Mouse (Mus musculus): ENCODE measurements around the gene Umps.
A peak's percentile ranks its signal among the peaks of the same experiment; 100 is the strongest.

Umps gene

DNA sequence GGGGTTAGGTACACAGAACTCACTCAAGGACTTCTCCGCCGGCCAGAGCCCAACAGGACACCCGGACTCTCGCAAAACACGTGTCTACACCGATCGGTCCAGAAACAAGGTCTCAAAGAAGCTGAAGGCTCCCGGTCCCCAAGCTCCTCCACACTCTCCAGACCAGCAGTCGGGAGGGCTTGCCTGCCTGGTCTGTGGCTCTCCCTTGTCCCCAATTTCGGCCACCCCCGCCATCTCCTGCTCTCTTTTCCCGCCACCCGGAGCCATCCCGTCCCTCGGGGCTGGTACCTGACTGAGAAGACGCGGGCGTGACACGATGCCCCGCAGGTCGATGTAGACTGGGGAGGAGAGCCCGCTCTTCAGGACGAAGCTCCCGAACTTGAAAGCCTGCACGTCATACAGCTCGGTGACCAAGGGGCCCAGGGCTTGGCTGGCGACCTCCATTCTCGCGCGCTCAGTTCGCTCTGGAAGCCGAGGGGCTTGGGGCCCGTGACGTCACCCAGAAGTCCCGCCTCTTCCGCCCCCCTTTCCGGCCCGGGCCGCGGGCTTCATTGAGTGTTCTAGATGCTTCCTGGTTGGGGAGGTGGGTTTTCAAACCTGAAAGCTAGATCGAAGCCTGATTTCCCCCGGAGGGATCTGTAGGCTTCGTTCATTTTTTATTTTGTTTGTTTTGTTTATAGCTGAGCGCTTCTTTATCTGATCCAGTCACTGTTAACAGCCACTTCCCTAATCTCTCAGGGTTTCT is at the start of gene Umps:
Gene Umps, minus strand, starts transcription at position 501 of the 745 bp plus-strand sequence.
- peak; percentile 88 for DNase-seq

DNA sequence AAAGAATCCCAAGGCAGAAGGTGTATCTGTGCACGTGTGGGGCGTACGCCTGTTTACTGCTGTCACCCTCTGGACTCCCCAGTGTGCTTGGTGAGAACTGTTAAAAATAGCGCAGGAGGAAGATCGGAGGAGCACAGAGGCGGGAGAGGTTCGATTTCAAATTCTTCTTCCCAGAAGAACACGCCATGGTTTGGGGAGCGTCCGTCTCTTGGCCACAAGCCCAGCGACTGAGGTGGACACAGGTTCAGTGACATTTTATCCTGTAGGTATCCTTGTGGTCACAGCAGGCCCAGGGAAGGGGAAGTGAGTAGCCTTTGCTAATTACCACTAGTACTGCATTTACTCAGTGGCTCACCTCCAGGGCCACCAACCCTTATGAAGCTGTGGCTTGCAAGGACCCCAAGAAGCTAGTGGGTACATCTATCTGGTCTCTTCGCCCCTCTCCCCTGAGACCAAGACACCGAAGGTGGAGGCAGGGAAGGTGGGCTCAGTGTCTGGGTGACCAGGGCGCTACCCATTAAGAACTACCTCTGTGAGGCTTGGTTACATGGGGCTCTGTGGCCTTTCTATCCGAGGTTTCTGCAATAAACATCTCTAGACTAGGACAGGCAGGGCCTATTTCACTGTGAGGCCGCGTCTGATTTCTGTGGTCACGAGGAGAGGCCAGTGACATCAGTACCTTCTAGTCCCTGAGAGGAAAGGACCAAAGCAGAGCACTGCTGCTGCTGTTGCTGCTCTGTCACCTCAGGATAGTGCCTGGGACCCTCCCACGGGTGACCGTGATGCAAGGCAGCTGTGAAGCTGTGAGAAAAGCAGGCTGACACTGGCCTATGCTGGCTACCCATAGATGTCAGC is 45.4 kb upstream of the Umps start:
- no peak for DNase-seq

DNA sequence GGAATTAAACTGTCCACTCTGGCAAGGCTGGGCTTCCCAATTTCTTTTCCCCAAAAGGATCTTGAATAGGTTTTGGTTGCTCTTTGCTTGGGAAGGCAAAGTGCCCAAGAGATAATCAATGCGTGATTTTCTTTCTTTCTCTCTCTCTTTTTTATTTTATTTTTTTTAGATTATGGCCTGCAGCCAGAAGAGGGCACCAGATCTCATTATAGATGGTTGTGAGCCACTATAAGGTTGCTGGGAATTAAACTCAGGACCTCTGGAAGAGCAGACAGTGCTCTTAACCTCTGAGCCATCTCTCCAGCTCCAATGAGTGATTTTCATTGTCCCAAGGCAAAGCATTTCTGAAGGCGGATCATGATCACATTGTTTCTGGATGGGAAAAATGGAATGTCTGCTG is 42.7 kb upstream of the Umps start:
- no peak for DNase-seq

DNA sequence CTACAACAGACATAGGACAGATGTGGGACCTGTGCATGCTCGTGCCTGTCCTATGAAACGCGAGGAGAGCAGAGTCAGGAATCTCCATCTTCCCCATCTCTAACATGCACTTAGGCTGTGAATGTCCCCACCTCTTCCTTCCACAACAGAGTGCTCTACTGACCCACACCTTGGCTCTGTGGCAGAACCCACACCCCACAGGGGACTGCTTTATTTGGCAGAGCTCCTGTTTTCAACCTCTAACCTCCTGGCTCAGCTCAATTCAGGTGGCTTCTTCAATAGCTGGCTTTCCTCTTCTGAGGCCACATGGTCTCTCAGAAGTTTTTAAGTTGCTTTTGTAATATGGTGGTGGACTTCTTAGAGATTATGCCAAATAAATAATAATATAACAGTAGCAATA is 39.1 kb upstream of the Umps start:
- DNase-seq, result no peak

DNA sequence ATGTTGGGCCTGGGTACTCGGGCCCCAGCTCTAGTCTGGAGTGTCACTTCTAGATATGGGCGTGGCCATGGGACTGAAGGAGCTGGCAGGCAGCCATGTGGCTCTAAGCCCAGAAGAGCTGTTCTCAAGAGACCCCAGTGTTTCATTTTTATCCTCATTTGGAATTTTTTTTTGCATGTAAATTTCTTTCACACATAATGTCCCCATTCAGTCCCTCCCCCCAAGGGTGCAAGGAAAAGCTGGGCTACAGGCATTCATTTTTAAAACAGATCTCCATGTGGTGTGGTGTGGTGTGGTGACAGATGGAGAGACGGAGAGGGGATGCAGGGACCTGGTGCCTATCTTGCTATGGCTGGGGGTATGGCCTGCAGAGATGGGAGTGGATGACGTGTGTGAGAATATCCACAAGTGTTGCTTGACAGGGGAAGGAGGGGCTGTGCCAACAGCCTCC is 37.3 kb upstream of the Umps start:
- DNase-seq, result no peak

DNA sequence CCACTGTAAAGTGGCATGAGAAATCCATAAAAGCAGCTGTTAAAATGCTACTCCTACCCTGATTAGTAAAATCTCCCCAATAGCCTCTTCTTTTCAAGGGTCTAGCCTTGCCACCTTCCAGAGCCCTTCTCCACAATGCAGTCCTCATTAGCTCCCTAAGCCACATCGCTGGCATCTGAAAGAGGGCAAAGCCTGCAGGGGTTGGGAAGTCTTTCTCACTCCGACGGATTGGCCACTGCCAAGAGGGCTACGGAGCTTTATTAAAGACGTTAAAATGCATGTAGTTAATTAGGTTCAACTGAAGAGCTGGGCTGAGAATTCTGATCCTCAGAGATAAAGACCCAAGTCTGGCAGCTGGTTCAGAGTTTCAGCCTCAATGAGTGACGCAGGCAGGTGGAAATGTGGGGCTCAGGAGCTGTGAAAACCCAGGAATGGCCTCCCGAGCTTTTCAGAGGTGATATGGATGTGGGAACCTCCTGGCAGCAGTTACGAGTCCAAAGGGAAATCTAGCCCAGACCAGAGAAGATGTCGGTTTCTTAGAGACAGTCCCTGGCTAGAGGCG is 36.8 kb upstream of the Umps start:
- DNase-seq, result no peak

DNA sequence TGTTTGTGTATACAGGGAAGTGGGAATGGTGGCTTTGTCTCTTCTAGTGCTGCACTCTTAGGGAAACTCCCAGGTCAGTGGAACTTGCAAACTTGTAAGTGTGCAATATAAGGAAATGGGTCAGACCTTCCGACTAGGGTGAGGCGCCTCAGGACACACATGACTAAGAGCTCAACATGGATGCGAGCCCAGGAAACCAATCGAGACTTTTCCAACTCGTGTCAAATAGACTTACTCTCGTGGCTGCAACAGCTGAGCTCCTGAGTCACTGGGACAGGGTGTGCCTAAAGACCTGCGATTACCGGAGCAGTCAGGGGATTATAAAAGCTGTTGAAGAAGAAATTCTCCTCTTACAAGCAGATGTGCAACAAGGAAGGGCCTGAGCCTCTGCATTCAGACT is 33.9 kb upstream of the Umps start:
- no peak for DNase-seq

DNA sequence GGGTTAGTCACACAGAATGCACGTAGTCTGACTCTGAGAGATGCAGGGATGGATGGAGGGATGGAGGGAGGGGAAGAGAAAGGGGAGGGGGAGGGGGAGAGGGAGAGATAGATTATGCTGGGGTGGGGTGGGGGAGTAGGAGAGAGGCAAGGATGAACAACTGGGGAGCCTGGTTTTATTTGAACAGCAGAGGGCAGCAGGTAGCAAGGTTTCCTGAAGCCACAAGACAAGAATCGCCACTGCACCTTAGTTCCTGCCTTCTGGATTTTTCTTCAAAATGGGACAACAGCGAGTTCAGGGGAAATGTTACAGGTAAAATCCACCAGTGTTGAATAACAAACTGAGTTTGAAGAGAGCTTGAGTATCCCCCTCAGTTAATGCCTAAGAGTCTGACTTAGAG is 32.5 kb upstream of the Umps start:
- peak; percentile 60 for DNase-seq

DNA sequence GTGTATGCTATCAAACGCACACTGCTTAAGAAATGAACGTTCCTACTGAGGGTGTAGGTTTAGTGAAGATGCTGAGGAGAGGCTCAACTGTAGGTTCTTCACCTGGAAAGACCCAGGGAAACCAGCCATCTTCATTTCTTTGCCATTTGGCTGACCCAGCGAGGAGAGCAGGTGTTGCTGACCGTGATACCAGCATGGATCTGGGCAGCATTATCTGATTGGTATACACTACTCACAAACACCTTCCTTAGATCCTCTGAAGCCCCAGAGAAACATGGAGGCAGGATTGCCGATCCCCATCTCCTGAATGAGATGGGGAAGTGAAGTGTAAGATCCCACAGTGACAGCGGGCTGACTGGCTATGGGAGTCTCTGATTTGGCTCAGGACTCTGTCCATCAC is 31.2 kb upstream of the Umps start:
- DNase-seq, result no peak

DNA sequence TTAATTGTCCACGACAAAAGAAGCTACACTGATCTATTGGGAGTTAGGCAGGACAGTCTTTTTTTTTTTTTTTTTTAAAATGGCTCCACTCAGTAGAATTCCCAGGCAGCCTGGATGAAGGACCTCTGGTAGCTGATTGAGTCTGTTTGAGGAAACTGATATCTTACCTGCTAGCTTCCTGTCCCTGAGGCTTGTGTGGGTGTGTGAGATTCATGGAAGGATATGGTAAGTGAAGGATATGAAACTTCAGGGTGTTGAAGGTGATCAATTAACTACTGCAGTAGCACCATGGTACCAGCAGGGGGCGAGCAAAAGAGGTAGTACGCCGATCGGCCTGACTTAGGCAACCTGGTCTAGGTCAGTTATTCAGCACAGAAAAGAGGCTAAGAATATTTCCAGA is 29.2 kb upstream of the Umps start:
- peak; percentile 67 for DNase-seq

DNA sequence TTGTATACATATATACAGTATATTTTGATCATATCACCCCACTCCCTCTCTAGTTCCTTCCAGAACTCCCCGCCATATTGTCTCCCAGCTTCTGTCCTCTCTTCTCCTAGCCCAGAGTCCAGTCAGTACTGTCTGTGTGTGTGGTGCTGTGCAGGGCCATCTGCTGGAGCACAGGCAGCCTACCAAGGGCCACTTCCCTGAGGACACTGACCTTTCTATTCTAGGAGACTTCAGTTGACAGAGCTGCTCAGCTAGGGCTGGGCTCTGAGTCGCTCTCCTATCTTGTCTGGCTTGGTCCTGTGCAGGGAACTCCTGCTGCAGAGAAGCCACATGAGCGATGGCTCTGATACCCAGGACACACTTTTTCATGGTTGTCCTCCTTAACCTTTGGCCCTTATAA is 28.7 kb upstream of the Umps start:
- DNase-seq, result no peak

DNA sequence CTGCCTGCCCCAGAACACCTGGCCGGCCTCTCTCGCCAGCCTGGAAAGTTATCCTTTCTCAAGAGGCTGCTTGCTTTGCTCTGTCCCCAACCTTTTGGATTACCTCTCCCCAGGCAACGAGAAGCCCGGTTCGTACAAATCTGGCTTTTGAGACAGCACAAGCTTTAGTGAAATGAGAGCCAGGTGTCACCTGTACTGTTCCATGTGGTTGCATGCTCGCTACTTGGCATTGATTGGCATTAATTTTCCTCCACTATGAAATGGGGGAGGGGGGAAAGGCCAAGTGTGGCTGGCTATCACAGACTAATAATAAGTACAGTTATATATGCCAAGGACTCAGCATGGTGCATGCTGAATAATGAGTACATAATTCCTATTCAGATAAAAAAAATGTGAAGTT is 27.5 kb upstream of the Umps start:
- no peak for DNase-seq

DNA sequence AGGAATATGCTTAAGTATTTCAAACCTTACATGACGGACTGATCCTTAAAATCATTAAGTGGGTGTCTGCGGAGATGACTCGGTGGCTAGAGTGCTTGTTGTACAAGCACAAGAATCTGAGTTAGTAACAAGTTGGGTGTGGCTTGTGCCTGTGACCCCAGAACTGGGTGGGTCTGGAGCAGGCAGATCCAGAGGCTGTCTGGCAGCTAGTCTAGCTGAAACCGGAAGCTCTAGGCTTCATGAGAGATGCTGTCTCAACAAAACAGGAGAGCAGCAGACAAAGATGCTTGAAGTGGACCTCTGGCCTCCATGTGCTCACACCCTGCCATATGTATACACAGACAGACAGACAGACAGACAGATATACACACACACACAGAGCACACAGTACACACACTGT is 23.9 kb upstream of the Umps start:
- no peak for DNase-seq

DNA sequence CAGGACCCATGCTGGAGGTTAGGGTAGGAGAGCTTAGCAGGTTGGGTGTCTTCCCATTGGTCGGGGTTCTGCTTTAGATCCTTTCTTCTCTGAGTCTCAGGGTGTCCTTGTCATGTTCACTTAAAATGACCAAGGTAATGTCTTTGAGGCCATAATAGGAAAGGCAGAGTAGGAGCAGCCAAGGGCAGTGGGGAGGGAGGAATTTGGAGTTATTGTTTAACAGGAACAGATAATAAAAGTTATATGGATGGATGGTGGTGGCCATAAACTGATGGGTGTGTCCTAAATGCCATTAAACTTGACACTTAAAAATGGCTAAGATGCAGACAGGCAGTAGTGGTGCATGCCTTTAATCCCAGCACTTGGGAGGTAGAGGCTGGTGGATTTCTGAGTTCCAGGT is 22.3 kb upstream of the Umps start:
- no peak for DNase-seq

DNA sequence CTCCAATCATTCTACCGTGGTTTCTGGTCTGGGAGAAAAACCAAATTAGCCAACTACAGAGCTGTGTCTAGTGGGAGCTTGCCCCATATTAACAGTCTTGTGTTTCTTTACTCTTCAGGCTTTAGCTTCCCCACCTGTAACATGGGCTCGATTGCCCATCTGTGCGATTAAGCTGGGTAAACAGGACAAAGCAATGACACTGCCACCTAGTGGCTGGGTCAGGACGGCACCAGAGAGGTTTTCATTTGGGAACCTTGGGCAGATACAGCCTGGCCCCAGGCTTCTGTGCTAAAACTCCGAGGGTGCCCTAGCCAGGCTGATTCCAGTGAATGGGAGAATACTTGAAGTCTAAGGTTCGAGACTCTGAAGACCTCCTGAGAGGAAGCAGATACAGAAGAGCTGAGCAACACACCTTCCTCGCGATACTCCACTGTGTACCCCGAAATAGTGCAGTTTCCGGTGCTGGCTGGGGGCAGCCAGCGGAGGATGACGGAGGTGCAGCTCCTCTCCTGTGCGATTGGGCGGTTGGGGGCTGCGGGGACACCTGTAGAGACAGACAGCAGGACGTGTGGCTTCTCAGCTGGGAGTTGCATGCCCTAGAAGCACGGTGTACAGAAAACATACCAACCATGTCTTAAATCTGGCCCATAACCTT is 21.6 kb upstream of the Umps start:
- DNase-seq, result peak; percentile 73

DNA sequence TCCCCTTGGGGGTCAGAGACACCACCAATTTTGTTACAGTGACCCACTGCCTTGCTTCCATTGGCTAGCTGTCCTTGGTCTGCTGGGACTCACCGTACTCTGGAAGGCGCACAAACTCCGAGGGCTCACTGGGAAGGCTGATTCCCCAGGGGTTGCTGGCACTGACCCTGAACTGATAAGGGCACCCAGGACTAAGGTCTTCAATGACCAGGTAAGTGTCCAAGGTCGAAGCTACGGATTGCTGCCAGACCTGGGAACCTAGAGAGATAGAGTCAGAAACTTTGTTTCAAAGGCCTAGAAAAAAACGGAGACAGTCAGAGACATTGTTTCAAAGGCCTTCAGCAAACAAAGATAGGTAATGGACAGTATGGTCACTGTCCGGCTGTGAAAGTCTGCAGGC is 20.2 kb upstream of the Umps start:
- DNase-seq, result no peak

DNA sequence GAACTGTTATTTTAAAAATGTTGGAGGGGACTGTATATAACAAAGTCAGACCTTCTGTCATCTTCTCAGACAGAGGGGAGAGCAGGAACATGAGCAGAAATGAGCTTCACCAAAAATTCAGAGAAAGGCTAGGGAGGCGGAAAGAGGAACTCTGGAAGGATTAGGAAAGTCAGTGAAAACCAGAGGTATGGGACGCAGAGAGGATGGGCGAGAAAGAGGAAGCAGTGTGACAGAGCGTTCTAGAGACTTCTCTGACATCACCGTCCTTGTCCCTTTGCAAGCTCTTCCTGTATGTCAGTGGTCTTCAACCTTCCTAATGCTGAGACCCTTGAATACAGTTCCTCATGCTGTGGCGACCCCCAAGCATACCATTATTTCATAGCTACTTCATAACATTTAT is 18.5 kb upstream of the Umps start:
- DNase-seq, result no peak

DNA sequence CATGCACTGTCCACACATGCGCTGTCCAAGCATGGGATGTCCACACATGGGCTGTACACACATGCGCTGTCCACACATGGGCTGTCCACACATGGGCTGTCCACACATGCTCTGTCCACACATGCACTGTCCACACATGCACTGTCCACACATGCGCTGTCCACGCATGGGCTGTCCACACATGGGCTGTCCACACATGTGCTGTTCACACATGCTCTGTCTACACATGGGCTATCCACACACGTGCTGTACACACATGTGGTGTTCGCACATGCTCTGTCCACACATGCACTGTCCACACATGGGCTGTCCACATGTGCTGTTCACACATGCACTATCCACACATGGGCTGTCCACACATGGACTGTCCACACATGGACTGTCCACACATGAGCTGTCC is 16.9 kb upstream of the Umps start:
- no peak for DNase-seq

DNA sequence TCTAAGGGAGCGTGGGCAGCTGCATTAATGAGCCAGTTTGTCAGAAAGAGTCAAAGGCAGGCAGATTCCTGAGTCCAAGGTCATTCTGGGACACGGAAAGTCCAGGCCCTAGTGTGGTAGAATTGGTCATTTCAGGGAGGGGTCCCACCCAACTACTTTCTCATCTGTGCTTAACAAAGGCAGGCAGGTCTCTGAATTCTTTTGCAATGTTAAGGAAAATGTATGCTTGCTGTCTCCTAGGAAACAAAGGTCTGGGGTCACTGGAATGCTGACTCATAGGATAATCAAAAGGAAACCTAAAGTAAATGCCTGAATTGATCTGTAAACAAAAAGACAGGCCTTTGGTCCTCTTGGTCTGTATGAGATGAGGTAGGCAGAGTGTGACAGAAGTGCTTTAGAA is 13.0 kb upstream of the Umps start:
- no peak for DNase-seq

DNA sequence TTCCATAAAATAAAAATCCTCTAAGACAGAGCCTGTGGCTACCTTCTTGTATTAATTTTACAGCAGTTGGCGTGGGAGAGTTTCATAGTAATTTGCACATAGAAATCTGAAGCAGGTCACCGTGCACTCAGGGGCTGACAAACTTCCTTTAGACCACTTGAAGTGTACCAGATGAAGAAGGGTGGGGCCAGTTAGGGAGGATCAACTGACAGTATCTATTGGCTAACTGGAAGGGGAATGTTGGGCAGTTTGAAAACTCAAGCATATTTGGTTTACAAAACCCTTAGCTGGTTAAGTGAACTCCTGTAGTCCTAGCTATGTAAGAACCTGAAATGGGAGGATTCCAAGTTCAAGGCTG is 424 bp upstream of the Umps start:
- no peak for DNase-seq

DNA sequence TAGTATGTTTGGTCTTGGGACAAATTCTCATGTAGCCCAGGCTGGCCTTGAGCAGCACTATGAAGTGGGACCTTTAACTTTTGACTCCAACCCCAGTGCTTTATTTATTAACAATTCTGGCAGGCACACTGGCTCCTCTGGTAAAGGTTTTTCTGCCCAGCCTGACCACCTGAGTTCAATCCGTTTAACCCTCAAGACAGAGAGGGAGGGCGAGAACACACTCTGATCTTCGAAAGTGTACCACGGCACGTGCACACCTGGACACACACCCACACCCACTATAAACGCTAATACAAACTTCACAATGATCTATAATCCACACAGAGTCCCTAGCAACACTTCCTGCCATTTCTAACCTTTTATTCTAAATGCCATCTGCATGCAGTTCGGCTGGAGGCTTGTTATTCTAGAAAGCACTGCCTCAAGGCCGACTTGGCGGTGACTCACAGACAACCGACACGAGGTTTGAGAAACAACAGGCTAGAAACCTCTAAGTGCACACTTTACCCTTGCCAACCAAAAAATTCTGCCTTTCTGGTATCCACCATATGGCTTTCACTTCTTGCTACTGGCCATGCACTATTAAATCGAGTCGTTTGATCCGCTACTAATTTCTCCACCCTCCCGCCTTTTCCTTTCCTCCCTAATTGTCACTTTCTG is 830 bp downstream of the Umps start:
- DNase-seq, result no peak

DNA sequence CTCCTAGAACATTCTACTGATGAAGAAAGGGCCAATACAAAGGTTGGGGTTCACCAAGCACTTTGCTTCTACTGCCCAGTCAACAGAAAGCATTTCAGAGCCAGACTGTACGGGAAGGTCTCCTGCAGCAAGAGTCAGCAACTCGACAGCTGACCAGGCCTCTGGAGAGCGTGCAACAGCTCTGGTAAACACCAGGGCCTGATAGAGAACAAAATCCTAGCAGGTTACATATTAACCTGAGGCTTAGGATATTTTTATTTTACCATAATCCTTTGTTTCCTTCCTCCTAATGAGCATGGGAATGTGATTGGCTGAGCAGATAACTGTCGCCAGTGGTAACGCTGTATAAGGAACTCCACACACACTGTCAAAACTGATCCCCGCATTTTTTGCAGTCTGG is 3.3 kb downstream of the Umps start:
- DNase-seq, result no peak

DNA sequence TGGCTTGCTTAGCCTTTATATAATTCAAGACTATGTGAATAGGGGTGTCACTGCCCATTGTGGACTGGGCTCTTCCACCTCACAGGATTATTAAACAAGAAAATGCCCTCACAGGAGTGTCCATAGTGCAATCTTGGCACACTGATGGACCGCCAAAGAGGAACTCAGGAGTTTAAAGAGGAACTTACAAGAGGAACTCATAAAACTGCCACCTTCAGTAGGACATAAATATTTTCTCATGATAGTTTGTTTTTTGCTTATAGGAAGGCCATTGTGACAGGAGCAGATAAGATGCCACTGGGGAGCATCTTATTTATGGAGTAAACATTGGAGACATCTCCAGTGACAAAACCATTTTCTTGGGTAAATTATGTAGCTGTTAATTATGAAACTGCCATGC is 12.0 kb downstream of the Umps start:
- DNase-seq, result no peak
